Mouse (Mus musculus): ENCODE measurements around the gene Plcd1. TPM values are rescaled to one million over a fixed set of nuclear protein-coding genes. Genes with fewer than 3 reads are reported as not detected.

Gene Plcd1
- total and polyA plus RNA-seq, 3 experiments, result 0.36 TPM; not detected in 2

GRCm38 (mm10) chr9:119021731-119022130 is 71.6 kb downstream of the Plcd1 start:
- no peaks in the 10 kb centered on the region for H3K27me3 ChIP-seq (ENCODE audit: control insufficient read depth in 1 of 2, insufficient read depth in 2 of 2, low read length in 2 of 2)

More at GRCm38 (mm10) chr9:119021731-119022130, 71.6 kb downstream of the Plcd1 start:
- H3K9me3 ChIP-seq (replicated peaks; ENCODE audit: insufficient read depth, low read length), result no peaks in the 10 kb centered on the region
- DNase-seq (ENCODE audit: low read depth, low spot score), result no peak
- no peaks in the 10 kb centered on the region for H3K4me1 ChIP-seq (ENCODE audit: control insufficient read depth in 1 of 2, insufficient read depth in 2 of 2, low read length in 2 of 2)
- H3K36me3 ChIP-seq (ENCODE audit: control insufficient read depth in 1 of 2, insufficient read depth in 2 of 2, low read length in 2 of 2), result peaks cover 0 to 5% of the 10 kb centered on the region in 2 experiments; a peak in 2 of 4 replicates
- H3K9ac ChIP-seq (ENCODE audit: control insufficient read depth, low read depth, low read length, poor library complexity, severe bottlenecking), result no peak overlapping the region
- TF ChIP-seq CHD2 (IDR thresholded peaks at IDR 0.05; ENCODE audit: low read length) (no peak), ETS1 (IDR thresholded peaks at IDR 0.05; ENCODE audit: low read depth, low read length) (no peak), MAFK (IDR thresholded peaks at IDR 0.05; ENCODE audit: borderline replicate concordance, low read depth, low read length) (no peak), E2F4 (IDR thresholded peaks at IDR 0.05; ENCODE audit: borderline replicate concordance, low read depth, low read length) (no peak), RCOR1 (IDR thresholded peaks at IDR 0.05; ENCODE audit: low read depth, low read length) (no peak), GABPA (IDR thresholded peaks at IDR 0.05; ENCODE audit: low read depth, low read length) (no peak), MXI1 (IDR thresholded peaks at IDR 0.05; ENCODE audit: low read depth, low read length) (no peak), MYC (IDR thresholded peaks at IDR 0.05; ENCODE audit: low read depth, low read length) (no peak), POLR2A (IDR thresholded peaks at IDR 0.05; ENCODE audit: control insufficient read depth in 1 of 2, insufficient read depth in 1 of 2, low read depth in 1 of 2, low read length in 2 of 2, poor library complexity in 1 of 2) (no peak), USF1 (IDR thresholded peaks at IDR 0.05; ENCODE audit: low read depth, low read length) (no peak), ZKSCAN1 (IDR thresholded peaks at IDR 0.05; ENCODE audit: low read depth, low read length) (no peak), ZNF384 (IDR thresholded peaks at IDR 0.05; ENCODE audit: low read depth, low read length) (no peak), HCFC1 (IDR thresholded peaks at IDR 0.05; ENCODE audit: low read depth, low read length) (no peak), MYB (IDR thresholded peaks at IDR 0.05; ENCODE audit: low read depth, low read length) (no peak), MEF2A (IDR thresholded peaks at IDR 0.05; ENCODE audit: extremely low read depth, insufficient replicate concordance, low read depth, low read length, poor library complexity, severe bottlenecking) (no peak)
- H3K4me3 ChIP-seq (ENCODE audit: control insufficient read depth in 1 of 2, insufficient read depth in 1 of 2, low read depth in 2 of 2, low read length in 2 of 2), result no peak overlapping the region
- no peaks in the 10 kb centered on the region for H3K79me2 ChIP-seq (ENCODE audit: control insufficient read depth, insufficient read depth, low read length, poor library complexity)
- no peak overlapping the region for H3K27ac ChIP-seq (ENCODE audit: control insufficient read depth, low read depth, low read length)

Other genes with a start within 250 kb of the Plcd1 start
- gene Ctdspl, start 167.0 kb downstream of the Plcd1 start, total RNA-seq (2012; rRNA removed), result 15.3 and 15.9 TPM in 2 replicates
- 10 to 100 TPM in 1 of 2 experiments, not detected in 1; 20.7 TPM for gene Ctdspl, start 167.0 kb downstream of the Plcd1 start, polyA plus RNA-seq (2012; ENCODE audit: insufficient read depth in 1 of 2, insufficient read length in 2 of 2, low read depth in 1 of 2, low replicate concordance in 2 of 2, missing spikeins in 1 of 2)
- gene Vill, start 40.7 kb downstream of the Plcd1 start, total RNA-seq (2012; rRNA removed), result 76.2 and 83.3 TPM in 2 replicates
- 100 to 1,000 TPM in 1 of 2 experiments, 10 to 100 TPM in 1; 90.9 to 197 TPM for gene Vill, start 40.7 kb downstream of the Plcd1 start, polyA plus RNA-seq (2012; ENCODE audit: insufficient read depth in 1 of 2, insufficient read length in 2 of 2, low read depth in 1 of 2, low replicate concordance in 2 of 2, missing spikeins in 1 of 2)
- not detected in 2 replicates for gene Dlec1, start 9.0 kb upstream of the Plcd1 start, total RNA-seq (2012; rRNA removed)
- under 1 TPM in 1 of 2 experiments, not detected in 1; 0.22 TPM for gene Dlec1, start 9.0 kb upstream of the Plcd1 start, polyA plus RNA-seq (2012; ENCODE audit: insufficient read depth in 1 of 2, insufficient read length in 2 of 2, low read depth in 1 of 2, low replicate concordance in 2 of 2, missing spikeins in 1 of 2)
- gene Acaa1b, start 63.6 kb upstream of the Plcd1 start, total RNA-seq (2012; rRNA removed), result 1.3 and 1.4 TPM in 2 replicates
- gene Acaa1b, start 63.6 kb upstream of the Plcd1 start, polyA plus RNA-seq (2012; ENCODE audit: insufficient read depth in 1 of 2, insufficient read length in 2 of 2, low read depth in 1 of 2, low replicate concordance in 2 of 2, missing spikeins in 1 of 2), result 1 to 10 TPM in 1 of 2 experiments, not detected in 1; 1.9 TPM
- not detected in 2 replicates for gene Gm47289, start 65.7 kb upstream of the Plcd1 start, total RNA-seq (2012; rRNA removed)
- gene Gm47289, start 65.7 kb upstream of the Plcd1 start, polyA plus RNA-seq (2012; ENCODE audit: insufficient read depth in 1 of 2, insufficient read length in 2 of 2, low read depth in 1 of 2, low replicate concordance in 2 of 2, missing spikeins in 1 of 2), result not detected
- gene Slc22a13, start 115.6 kb upstream of the Plcd1 start, total RNA-seq (2012; rRNA removed), result not detected in 2 replicates
- under 1 TPM in 1 of 2 experiments, not detected in 1; 0.04 TPM for gene Slc22a13, start 115.6 kb upstream of the Plcd1 start, polyA plus RNA-seq (2012; ENCODE audit: insufficient read depth in 1 of 2, insufficient read length in 2 of 2, low read depth in 1 of 2, low replicate concordance in 2 of 2, missing spikeins in 1 of 2)
- gene Oxsr1, start 228.9 kb upstream of the Plcd1 start, total RNA-seq (2012; rRNA removed), result 25.6 and 27.8 TPM in 2 replicates
- gene Oxsr1, start 228.9 kb upstream of the Plcd1 start, polyA plus RNA-seq (2012; ENCODE audit: insufficient read depth in 1 of 2, insufficient read length in 2 of 2, low read depth in 1 of 2, low replicate concordance in 2 of 2, missing spikeins in 1 of 2), result 100 to 1,000 TPM in 1 of 2 experiments, 10 to 100 TPM in 1; 37.6 to 304 TPM
- 19.5 and 23.1 TPM in 2 replicates for gene Acaa1a, start 246.2 kb upstream of the Plcd1 start, total RNA-seq (2012; rRNA removed)
- gene Acaa1a, start 246.2 kb upstream of the Plcd1 start, polyA plus RNA-seq (2012; ENCODE audit: insufficient read depth in 1 of 2, insufficient read length in 2 of 2, low read depth in 1 of 2, low replicate concordance in 2 of 2, missing spikeins in 1 of 2), result 10 to 100 TPM in 1 of 2 experiments, not detected in 1; 22.1 TPM
- 17.8 and 20.7 TPM in 2 replicates for gene Myd88, start 247.9 kb upstream of the Plcd1 start, total RNA-seq (2012; rRNA removed)
- 10 to 100 TPM in 1 of 2 experiments, not detected in 1; 39.7 TPM for gene Myd88, start 247.9 kb upstream of the Plcd1 start, polyA plus RNA-seq (2012; ENCODE audit: insufficient read depth in 1 of 2, insufficient read length in 2 of 2, low read depth in 1 of 2, low replicate concordance in 2 of 2, missing spikeins in 1 of 2)

Measured in MEL (cell line).